Mouse (Mus musculus) intestine, postnatal 0 days (tissue): ENCODE data around the gene Cacng2. TPM values are rescaled to one million over a fixed set of nuclear protein-coding genes. Genes with fewer than 3 reads are reported as not detected.

Experiments
- ATAC-seq: fragments of 200-750 bp; cut with Nextera tagmentation; 2 replicates; pipeline ENCODE4 v1.8.0; 2017; ENCODE audit warnings: mild to moderate bottlenecking, moderate TSS enrichment, moderate library complexity
- H3K27ac ChIP-seq: fragments of 300-500 bp; sonication (generic); 2 replicates; pipeline ENCODE4 v1.5.1; 2014; ENCODE audit warnings: mild to moderate bottlenecking, low read depth, low read length, moderate library complexity
- H3K27me3 ChIP-seq: fragments of 300-500 bp; sonication (generic); replicated peaks from 2 replicates; pipeline ENCODE4 v1.6.1; 2014; ENCODE audit warnings: low read length, mixed read lengths; ENCODE audit not compliant: control insufficient read depth, insufficient read depth
- H3K36me3 ChIP-seq: fragments of 300-500 bp; sonication (generic); 2 replicates; pipeline ENCODE4 v1.6.1; 2014; ENCODE audit warnings: mild to moderate bottlenecking, moderate library complexity; ENCODE audit not compliant: control insufficient read depth, insufficient read depth
- H3K4me1 ChIP-seq: fragments of 300-500 bp; sonication (generic); replicated peaks from 2 replicates; pipeline ENCODE4 v1.6.1; 2014; ENCODE audit warnings: antibody characterized with exemption, low read length, mixed read lengths; ENCODE audit not compliant: control insufficient read depth, insufficient read depth
- H3K4me2 ChIP-seq: fragments of 300-500 bp; sonication (generic); replicated peaks from 2 replicates; pipeline ENCODE4 v1.6.1; 2014; ENCODE audit warnings: low read depth, mild to moderate bottlenecking, moderate library complexity
- H3K4me3 ChIP-seq: fragments of 300-500 bp; sonication (generic); 2 replicates; pipeline ENCODE4 v1.5.1; 2014; ENCODE audit warnings: low read depth, low read length
- H3K9ac ChIP-seq: fragments of 300-500 bp; sonication (generic); 2 replicates; pipeline ENCODE4 v1.6.1; 2014; ENCODE audit warnings: mild to moderate bottlenecking, low read depth, low read length
- H3K9me3 ChIP-seq: fragments of 300-500 bp; sonication (generic); 2 replicates; pipeline ENCODE4 v1.6.1; 2016; ENCODE audit warnings: mixed run types; ENCODE audit not compliant: control insufficient read depth
- CTCF ChIP-seq: sonication (generic); IDR thresholded peaks from 2 replicates; pipeline ENCODE4 v1.5.1; 2016; ENCODE audit warnings: low read depth, mild to moderate bottlenecking, control low read depth, antibody characterized with exemption, moderate library complexity
- WGBS: fragments of 180-500 bp; shearing (Covaris S2); extraction: QIAGEN DNeasy Blood & Tissue Kit; methylation state at CpG from one replicate; pipeline ENCODE4 v1.1.7; 2014; 5-methylcytosine and 5-hydroxymethylcytosine counted together
- polyA plus RNA-seq: library from polyadenylated mRNA; unstranded; fragments of >200 nt; fragmentation: Nextera tagmentation; extraction: Ambion mirVana; gene quantifications from 2 replicates; pipeline ENCODE4 v1.2.1, GENCODE M21; 2015

Cacng2 gene
- polyA plus RNA-seq, 1 experiment from 2014 or later: 0.05 TPM

GRCm38 (mm10) chr15:78119248-78119647 is 580 bp downstream of the Cacng2 start:
- Histone ChIP-seq H3K27ac (no peak overlapping the region), H3K27me3 (peaks cover 4% of the 10 kb centered on the region), H3K4me2 (peak overlapping the region; percentile 33), H3K9ac (no peak overlapping the region), H3K9me3 (no peaks in the 10 kb centered on the region), H3K4me3 (no peak overlapping the region), H3K4me1 (no peaks in the 10 kb centered on the region), H3K36me3 (no peaks in the 10 kb centered on the region)
- WGBS: 12% methylated on average over 36 of the region's 39 CpGs
- no peak for ATAC-seq
- no peak for TF ChIP-seq CTCF

- WGBS: 72% methylated on average over 18 of the region's 18 CpGs
- no peak for ATAC-seq
- Histone ChIP-seq H3K27ac (no peak overlapping the region), H3K9me3 (no peaks in the 10 kb centered on the region), H3K4me3 (no peak overlapping the region), H3K27me3 (peaks cover 4% of the 10 kb centered on the region), H3K36me3 (no peaks in the 10 kb centered on the region), H3K4me2 (no peak overlapping the region), H3K9ac (no peak overlapping the region), H3K4me1 (no peaks in the 10 kb centered on the region)
- TF ChIP-seq CTCF: no peak
These were observed 1.4 kb downstream of the Cacng2 start for GRCm38 (mm10) chr15:78118275-78118995.

- H3K27ac ChIP-seq: no peak overlapping the region
- WGBS: 90% methylated on average over 16 of the region's 16 CpGs
- H3K4me2 ChIP-seq: no peak overlapping the region
- ATAC-seq: no peak
- no peaks in the 10 kb centered on the region for H3K9me3 ChIP-seq
- H3K9ac ChIP-seq: no peak overlapping the region
- TF ChIP-seq CTCF: no peak
- H3K4me3 ChIP-seq: no peak overlapping the region
- H3K4me1 ChIP-seq: no peaks in the 10 kb centered on the region
- no peaks in the 10 kb centered on the region for H3K36me3 ChIP-seq
- peaks cover 4% of the 10 kb centered on the region for H3K27me3 ChIP-seq
These were observed 2.1 kb downstream of the Cacng2 start for GRCm38 (mm10) chr15:78117731-78118130.

GRCm38 (mm10) chr15:78116936-78117335 is 2.9 kb downstream of the Cacng2 start:
- Histone ChIP-seq H3K4me3 (no peak overlapping the region), H3K9ac (no peak overlapping the region), H3K4me2 (no peak overlapping the region), H3K27ac (no peak overlapping the region), H3K4me1 (no peaks in the 10 kb centered on the region), H3K36me3 (no peaks in the 10 kb centered on the region), H3K27me3 (peaks cover 4% of the 10 kb centered on the region), H3K9me3 (no peaks in the 10 kb centered on the region)
- WGBS: 87% methylated on average over 10 of the region's 10 CpGs
- ATAC-seq: no peak
- no peak for TF ChIP-seq CTCF

- no peaks in the 10 kb centered on the region for H3K9me3 ChIP-seq
- H3K9ac ChIP-seq: no peak overlapping the region
- H3K27me3 ChIP-seq: peaks cover 4% of the 10 kb centered on the region
- TF ChIP-seq CTCF: no peak
- 71% methylated on average over 10 of the region's 10 CpGs for WGBS
- H3K4me3 ChIP-seq: no peak overlapping the region
- no peaks in the 10 kb centered on the region for H3K36me3 ChIP-seq
- no peaks in the 10 kb centered on the region for H3K4me1 ChIP-seq
- H3K4me2 ChIP-seq: no peak overlapping the region
- no peak overlapping the region for H3K27ac ChIP-seq
- no peak for ATAC-seq
These were observed 3.6 kb downstream of the Cacng2 start for GRCm38 (mm10) chr15:78116244-78116643.

- H3K9ac ChIP-seq: no peak overlapping the region
- H3K4me3 ChIP-seq: no peak overlapping the region
- H3K4me1 ChIP-seq: no peaks in the 10 kb centered on the region
- no peaks in the 10 kb centered on the region for H3K36me3 ChIP-seq
- no peak for ATAC-seq
- H3K4me2 ChIP-seq: no peak overlapping the region
- no peak overlapping the region for H3K27ac ChIP-seq
- TF ChIP-seq CTCF: no peak
- 61% methylated on average over 5 of the region's 5 CpGs for WGBS
- H3K27me3 ChIP-seq: no peaks in the 10 kb centered on the region
- H3K9me3 ChIP-seq: no peaks in the 10 kb centered on the region
These were observed 20.3 kb downstream of the Cacng2 start for GRCm38 (mm10) chr15:78099516-78099915.

- no peaks in the 10 kb centered on the region for H3K4me1 ChIP-seq
- no peaks in the 10 kb centered on the region for H3K36me3 ChIP-seq
- no peaks in the 10 kb centered on the region for H3K9me3 ChIP-seq
- H3K4me3 ChIP-seq: no peak overlapping the region
- WGBS: 87% methylated on average over 16 of the region's 16 CpGs
- ATAC-seq: no peak
- no peak for TF ChIP-seq CTCF
- H3K4me2 ChIP-seq: no peak overlapping the region
- no peak overlapping the region for H3K9ac ChIP-seq
- H3K27me3 ChIP-seq: no peaks in the 10 kb centered on the region
- H3K27ac ChIP-seq: no peak overlapping the region
These were observed 23.8 kb downstream of the Cacng2 start for GRCm38 (mm10) chr15:78096004-78096403.
